Mouse (Mus musculus): Measurements from ENCODE around the gene Susd6.

Gene Susd6

GRCm38 (mm10) chr12:80834901-80835570 lies 44.7 kb downstream of the Susd6 start:
- DNase-seq (ENCODE audit: low read depth, low spot score): no peak

- no peak for DNase-seq (ENCODE audit: low read depth, low spot score)
Measured at GRCm38 (mm10) chr12:80837614-80838013, 47.3 kb downstream of the Susd6 start.

- no peak for DNase-seq (ENCODE audit: low read depth, low spot score)
Measured at GRCm38 (mm10) chr12:80838271-80838670, 48.0 kb downstream of the Susd6 start.

- no peak for DNase-seq (ENCODE audit: low read depth, low spot score)
Measured at GRCm38 (mm10) chr12:80838787-80839186, 48.5 kb downstream of the Susd6 start.

- no peak for DNase-seq (ENCODE audit: low read depth, low spot score)
Measured at GRCm38 (mm10) chr12:80839631-80840030, 49.3 kb downstream of the Susd6 start.

- peak; percentile 68 for DNase-seq (ENCODE audit: low read depth, low spot score)
Measured at GRCm38 (mm10) chr12:80841618-80842017, 51.3 kb downstream of the Susd6 start.

GRCm38 (mm10) chr12:80842609-80843008 lies 52.3 kb downstream of the Susd6 start:
- DNase-seq (ENCODE audit: low read depth, low spot score): no peak

- DNase-seq (ENCODE audit: low read depth, low spot score): no peak
Measured at GRCm38 (mm10) chr12:80843236-80843635, 52.9 kb downstream of the Susd6 start.

GRCm38 (mm10) chr12:80843651-80844444 lies 53.5 kb downstream of the Susd6 start:
- no peak for DNase-seq (ENCODE audit: low read depth, low spot score)

- no peak for DNase-seq (ENCODE audit: low read depth, low spot score)
Measured at GRCm38 (mm10) chr12:80845901-80846300, 55.6 kb downstream of the Susd6 start.

- no peak for DNase-seq (ENCODE audit: low read depth, low spot score)
Measured at GRCm38 (mm10) chr12:80846861-80847268, 56.6 kb downstream of the Susd6 start.

- DNase-seq (ENCODE audit: low read depth, low spot score): no peak
Measured at GRCm38 (mm10) chr12:80852001-80852400, 61.7 kb downstream of the Susd6 start.

GRCm38 (mm10) chr12:80853737-80854136 lies 63.4 kb downstream of the Susd6 start:
- DNase-seq (ENCODE audit: low read depth, low spot score): peak; percentile 52

GRCm38 (mm10) chr12:80854671-80855070 lies 64.4 kb downstream of the Susd6 start:
- no peak for DNase-seq (ENCODE audit: low read depth, low spot score)

- DNase-seq (ENCODE audit: low read depth, low spot score): peak; percentile 82
Measured at GRCm38 (mm10) chr12:80855100-80855499, 64.8 kb downstream of the Susd6 start.

- no peak for DNase-seq (ENCODE audit: low read depth, low spot score)
Measured at GRCm38 (mm10) chr12:80855581-80855980, 65.3 kb downstream of the Susd6 start.

GRCm38 (mm10) chr12:80857636-80858293 lies 67.5 kb downstream of the Susd6 start:
- DNase-seq (ENCODE audit: low read depth, low spot score): no peak

GRCm38 (mm10) chr12:80858307-80858706 lies 68.0 kb downstream of the Susd6 start:
- no peak for DNase-seq (ENCODE audit: low read depth, low spot score)

GRCm38 (mm10) chr12:80861916-80862315 lies 71.6 kb downstream of the Susd6 start:
- peak; percentile 98 for DNase-seq (ENCODE audit: low read depth, low spot score)

GRCm38 (mm10) chr12:80863370-80863769 lies 73.1 kb downstream of the Susd6 start:
- peak; percentile 53 for DNase-seq (ENCODE audit: low read depth, low spot score)

- peak; percentile 51 for DNase-seq (ENCODE audit: low read depth, low spot score)
Measured at GRCm38 (mm10) chr12:80865175-80865574, 74.9 kb downstream of the Susd6 start.

GRCm38 (mm10) chr12:80866023-80866422 lies 75.7 kb downstream of the Susd6 start:
- peak; percentile 79 for DNase-seq (ENCODE audit: low read depth, low spot score)
